Mouse (Mus musculus) ES-Bruce4 (cell line): ENCODE measurements around the gene Arhgap6. TPM values are rescaled to one million over a fixed set of nuclear protein-coding genes. Genes with fewer than 3 reads are reported as not detected.
A peak's percentile ranks its signal among the peaks of the same experiment; 100 is the strongest.

Experiments
- H3K27ac ChIP-seq: 2 replicates; pipeline ENCODE4 v1.5.1; 2012; ENCODE audit warnings: low read length, inconsistent platforms; ENCODE audit not compliant: insufficient read depth
- H3K27me3 ChIP-seq: 2 replicates; pipeline ENCODE4 v1.6.1; 2012; ENCODE audit warnings: mild to moderate bottlenecking, low read length, inconsistent platforms; ENCODE audit not compliant: control insufficient read depth, poor library complexity, insufficient read depth, severe bottlenecking
- H3K36me3 ChIP-seq: 2 replicates; pipeline ENCODE4 v1.6.1; 2012; ENCODE audit warnings: inconsistent platforms, mild to moderate bottlenecking, low read length, moderate library complexity; ENCODE audit not compliant: control insufficient read depth, poor library complexity, insufficient read depth, severe bottlenecking
- H3K4me1 ChIP-seq: one replicate; pipeline ENCODE4 v1.8.1; 2011; ENCODE audit warnings: low read length; ENCODE audit not compliant: control insufficient read depth, insufficient read depth
- H3K4me3 ChIP-seq: 2 replicates; pipeline ENCODE4 v1.5.1; 2011; ENCODE audit warnings: low read depth, mild to moderate bottlenecking, low read length
- H3K9ac ChIP-seq: 2 replicates; pipeline ENCODE4 v1.6.1; 2012; ENCODE audit warnings: low read depth, mild to moderate bottlenecking, inconsistent platforms; ENCODE audit not compliant: poor library complexity, severe bottlenecking
- H3K9me3 ChIP-seq: replicated peaks from 2 replicates; pipeline ENCODE4 v1.6.1; 2012; ENCODE audit warnings: mild to moderate bottlenecking, low read length, inconsistent platforms; ENCODE audit not compliant: control insufficient read depth, poor library complexity, insufficient read depth, severe bottlenecking
- CTCF ChIP-seq: IDR thresholded peaks from one replicate; pipeline ENCODE4 v1.8.1; 2011; ENCODE audit warnings: low read depth, low read length
- EP300 ChIP-seq: IDR thresholded peaks from 2 replicates; pipeline ENCODE4 v1.6.1; 2011; ENCODE audit warnings: low read depth, low read length; ENCODE audit not compliant: insufficient read depth
- POLR2A ChIP-seq: IDR thresholded peaks from one replicate; pipeline ENCODE4 v1.8.1; 2011; ENCODE audit warnings: low read length; ENCODE audit not compliant: insufficient read depth
- polyA plus RNA-seq: library from polyadenylated mRNA; stranded (reverse); fragments of >200 nt; gene quantifications from 2 replicates; pipeline ENCODE4 v1.2.4, GENCODE M21; 2011; ENCODE audit warnings: low read depth; ENCODE audit not compliant: missing spikeins, insufficient read depth, insufficient read length

Gene Arhgap6
- polyA plus RNA-seq, 1 experiment, result 1.2 TPM

DNA sequence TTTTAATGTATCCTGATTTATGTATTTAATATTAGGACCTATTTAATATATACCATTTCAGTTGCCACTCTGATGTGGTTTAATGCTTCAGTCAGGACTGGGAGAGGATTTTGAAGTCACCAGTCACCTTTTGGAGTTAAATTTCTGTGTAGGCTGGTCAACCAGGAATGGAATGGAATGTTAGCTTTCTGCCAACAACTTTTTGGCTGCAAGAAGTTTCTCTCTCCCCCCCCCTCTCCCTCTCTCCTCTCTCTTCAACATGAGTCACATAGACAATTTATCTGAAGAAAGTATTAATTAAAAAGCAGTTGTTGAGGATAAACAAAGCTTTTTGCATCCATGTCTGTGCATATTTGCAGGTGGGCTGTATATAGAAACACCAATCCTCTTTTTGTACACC is 217.8 kb downstream of the Arhgap6 start:
- Histone ChIP-seq H3K27ac (no peak overlapping the region), H3K9me3 (no peaks in the 10 kb centered on the region), H3K27me3 (no peaks in the 10 kb centered on the region), H3K9ac (no peak overlapping the region), H3K36me3 (no peaks in the 10 kb centered on the region), H3K4me1 (no peaks in the 10 kb centered on the region), H3K4me3 (no peak overlapping the region)
- TF ChIP-seq EP300 (no peak), POLR2A (no peak), CTCF (no peak)

DNA sequence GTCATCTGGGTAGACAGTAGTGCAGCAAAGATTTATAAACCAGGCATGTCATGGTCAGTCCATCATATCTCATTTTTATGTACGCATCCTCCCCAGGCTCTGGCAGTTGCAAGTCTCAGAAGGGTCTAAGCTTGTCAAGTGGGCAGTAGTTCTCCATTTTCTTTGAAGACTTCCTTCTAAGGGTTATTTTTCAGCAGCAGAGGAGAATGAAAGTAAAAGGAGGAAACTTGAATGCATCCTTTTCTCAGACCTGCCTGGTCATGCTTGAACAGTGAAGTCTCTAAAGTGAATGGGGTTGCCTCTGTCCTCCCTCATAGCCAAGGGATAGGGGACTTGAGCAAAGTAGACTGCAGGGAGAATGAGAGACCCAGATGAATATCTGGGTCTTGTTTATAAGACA is 239.5 kb downstream of the Arhgap6 start:
- H3K9ac ChIP-seq, result no peak overlapping the region
- no peak for TF ChIP-seq CTCF
- no peak for TF ChIP-seq POLR2A
- no peak for TF ChIP-seq EP300
- H3K4me3 ChIP-seq, result no peak overlapping the region
- H3K9me3 ChIP-seq, result no peaks in the 10 kb centered on the region
- no peak overlapping the region for H3K27ac ChIP-seq
- H3K36me3 ChIP-seq, result no peaks in the 10 kb centered on the region
- H3K27me3 ChIP-seq, result no peaks in the 10 kb centered on the region
- H3K4me1 ChIP-seq, result no peaks in the 10 kb centered on the region

DNA sequence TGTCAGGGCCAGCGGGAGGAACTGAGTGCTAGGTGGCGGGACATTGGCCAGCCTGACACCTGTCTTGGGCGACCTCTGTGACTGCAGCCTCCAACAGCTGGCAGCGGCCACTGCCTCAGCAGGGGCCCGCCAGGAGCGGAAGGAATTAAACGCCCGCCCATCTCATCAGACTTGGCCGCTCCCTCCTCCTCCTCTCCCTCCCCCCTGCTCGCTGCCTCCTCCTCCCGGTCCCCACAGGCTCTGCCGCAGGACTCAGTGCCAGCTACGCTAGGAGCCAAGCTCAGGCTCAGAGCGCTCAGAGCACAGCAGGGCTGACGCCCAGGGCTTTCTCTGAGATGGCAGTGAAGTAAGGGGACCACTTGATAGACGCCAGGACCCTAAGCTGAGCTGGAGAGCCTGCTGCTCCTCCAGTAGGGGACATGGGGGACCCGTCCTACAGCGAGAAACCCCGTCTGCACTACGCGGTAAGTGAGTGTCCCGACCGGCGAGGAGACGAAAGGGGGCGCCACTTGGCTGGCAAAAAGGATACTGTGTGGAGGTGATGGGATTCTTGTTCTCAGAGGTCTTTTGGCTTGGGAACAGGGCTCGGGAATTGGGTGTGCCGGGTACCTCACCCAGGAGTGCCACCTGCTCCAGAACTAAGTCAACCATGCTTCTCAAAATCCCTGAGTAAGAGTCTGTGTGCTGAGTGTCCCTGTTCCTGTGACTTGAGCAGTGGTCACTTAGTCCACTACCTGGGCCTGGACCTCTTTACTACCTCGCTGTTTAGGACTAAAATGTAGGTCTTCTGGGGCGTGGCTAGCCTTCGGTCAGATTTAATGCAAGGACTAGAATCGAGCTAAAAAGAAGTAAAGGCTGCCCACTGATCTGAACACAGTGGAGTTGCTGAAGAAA is 241.8 kb downstream of the Arhgap6 start:
- Histone ChIP-seq H3K4me3 (peak overlapping the region; percentile 70), H3K36me3 (no peaks in the 10 kb centered on the region), H3K9ac (peak overlapping the region; percentile 33; the same call in 1 of the 2 replicates), H3K27me3 (no peaks in the 10 kb centered on the region), H3K9me3 (no peaks in the 10 kb centered on the region), H3K27ac (no peak overlapping the region), H3K4me1 (no peaks in the 10 kb centered on the region)
- TF ChIP-seq POLR2A (no peak), EP300 (no peak), CTCF (peak; percentile 28)

DNA sequence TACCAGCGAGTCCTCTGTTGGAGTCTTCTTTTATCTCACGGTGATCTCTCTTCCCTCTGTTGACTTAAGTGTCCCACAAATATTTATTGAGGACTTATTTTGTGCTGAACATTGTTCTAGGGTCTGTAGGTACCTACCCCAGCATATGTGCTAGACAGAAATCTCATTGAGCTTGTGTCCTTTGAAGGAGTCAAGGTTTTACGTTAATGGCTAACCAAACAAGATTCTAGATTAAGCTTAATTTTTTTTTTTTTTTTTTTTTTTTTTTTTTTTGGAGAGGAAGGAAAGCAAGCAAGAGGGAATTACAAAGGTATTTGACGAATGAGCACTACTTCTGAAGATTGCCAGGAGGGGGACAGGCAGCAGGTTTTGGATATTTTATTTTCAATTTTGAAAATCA is 242.5 kb downstream of the Arhgap6 start:
- Histone ChIP-seq H3K36me3 (no peaks in the 10 kb centered on the region), H3K9ac (no peak overlapping the region), H3K4me3 (no peak overlapping the region), H3K4me1 (no peaks in the 10 kb centered on the region), H3K27ac (no peak overlapping the region), H3K27me3 (no peaks in the 10 kb centered on the region), H3K9me3 (no peaks in the 10 kb centered on the region)
- TF ChIP-seq EP300 (no peak), CTCF (no peak), POLR2A (no peak)

DNA sequence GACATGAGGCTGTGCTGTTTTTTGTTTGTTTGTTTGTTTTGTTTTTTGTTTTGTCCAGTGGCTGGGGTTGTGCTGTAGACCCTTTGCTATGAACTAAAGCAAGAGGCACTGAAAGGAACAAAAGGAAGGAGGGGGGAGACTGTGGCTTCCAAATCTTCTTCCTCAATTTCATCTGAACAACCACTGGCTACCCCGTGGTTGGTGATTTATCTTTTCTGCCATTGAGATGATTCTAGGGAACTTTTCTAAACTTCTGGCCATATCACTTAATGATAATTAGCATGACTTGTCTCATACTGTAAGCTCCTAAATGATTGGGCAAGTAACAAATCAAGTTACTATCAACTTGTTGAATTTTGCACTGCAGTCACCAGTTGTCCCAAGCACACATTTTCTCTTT is 249.0 kb downstream of the Arhgap6 start:
- H3K27me3 ChIP-seq, result no peaks in the 10 kb centered on the region
- H3K4me3 ChIP-seq, result no peak overlapping the region
- no peak overlapping the region for H3K27ac ChIP-seq
- no peak overlapping the region for H3K9ac ChIP-seq
- no peaks in the 10 kb centered on the region for H3K4me1 ChIP-seq
- TF ChIP-seq CTCF (no peak), POLR2A (no peak), EP300 (no peak)
- no peaks in the 10 kb centered on the region for H3K9me3 ChIP-seq
- H3K36me3 ChIP-seq, result no peaks in the 10 kb centered on the region

DNA sequence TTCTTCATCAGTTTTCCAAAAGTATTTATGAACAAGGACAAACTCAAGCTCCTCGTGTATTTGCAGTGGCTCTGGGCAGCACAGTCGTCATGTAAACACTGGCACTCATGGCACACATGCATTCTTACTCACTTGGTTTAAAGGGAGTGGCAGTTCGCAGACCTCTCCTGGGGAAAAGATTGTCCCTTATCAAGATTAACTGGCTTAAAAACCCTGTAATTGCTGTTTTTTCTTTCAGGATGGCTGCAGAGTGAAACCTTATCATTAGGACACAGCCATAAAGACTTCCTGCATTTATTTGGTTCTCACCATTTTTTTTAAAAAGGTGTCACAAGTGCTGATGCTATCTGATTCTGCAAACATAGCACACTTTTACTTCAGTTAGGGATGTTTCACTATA is 252.7 kb downstream of the Arhgap6 start:
- H3K27ac ChIP-seq, result no peak overlapping the region
- H3K9me3 ChIP-seq, result no peaks in the 10 kb centered on the region
- no peak overlapping the region for H3K4me3 ChIP-seq
- TF ChIP-seq POLR2A (no peak), CTCF (no peak), EP300 (no peak)
- no peaks in the 10 kb centered on the region for H3K36me3 ChIP-seq
- H3K27me3 ChIP-seq, result no peaks in the 10 kb centered on the region
- no peak overlapping the region for H3K9ac ChIP-seq
- H3K4me1 ChIP-seq, result no peaks in the 10 kb centered on the region
